Mouse (Mus musculus) left cerebral cortex, adult 2 months (tissue): ENCODE data around the gene Rassf3. TPM values are rescaled to one million over a fixed set of nuclear protein-coding genes. Genes with fewer than 3 reads are reported as not detected.
A peak's percentile ranks its signal among the peaks of the same experiment; 100 is the strongest.

Experiments used
- DNase-seq, 2 experiments: peaks; one replicate each; pipeline ENCODE4 v3.0.0; 2021 to 2022; ENCODE audit warnings: low spot score in 2 of 2, mixed read lengths in 1 of 2; ENCODE audit errors: extremely low spot score in 1 of 2
- H3K27ac ChIP-seq: fragments of 200-600 bp; 2 replicates; pipeline ENCODE4 v1.8.1; 2022
- H3K4me3 ChIP-seq: fragments of 200-600 bp; 2 replicates; pipeline ENCODE4 v1.8.1; 2022
- CTCF ChIP-seq: fragments of 200-600 bp; IDR thresholded peaks from 2 replicates; pipeline ENCODE4 v1.8.1; 2022; ENCODE audit warnings: antibody characterized with exemption, mild to moderate bottlenecking, moderate library complexity
- intact Hi-C: fragments of 180-260 bp; cut with DNase I; formaldehyde crosslinking; loops from one replicate; pipeline ENCODE4 v1.15.1; 2025
- total RNA-seq, 2 experiments: library from RNA; stranded (reverse); gene quantifications; 2 replicates each; pipeline ENCODE4 v1.2.3; 2021

The Rassf3 gene
- total RNA-seq, 2 experiments from 2014 or later, result 39.4 to 40.1 TPM

DNA sequence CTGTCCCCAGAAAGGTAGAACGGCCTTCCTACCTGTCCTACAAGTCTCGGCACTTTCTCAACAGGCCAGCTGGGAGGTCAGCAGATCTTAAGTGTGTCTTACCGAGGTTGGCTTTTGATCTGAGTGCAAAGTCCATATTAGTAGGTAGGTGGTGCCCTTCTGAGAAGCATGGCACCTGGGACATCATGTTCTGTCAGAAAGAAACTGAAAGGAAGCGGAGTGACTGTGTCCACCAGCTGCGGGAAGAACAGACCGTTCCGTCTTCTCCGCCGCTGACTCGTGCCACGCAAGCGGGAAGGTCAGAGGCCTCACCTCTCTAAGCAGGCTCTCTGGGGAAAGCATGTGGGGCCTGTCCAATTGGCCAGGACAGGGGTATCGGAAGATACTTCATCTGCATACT is 91.4 kb downstream of the Rassf3 start:
- no peak for TF ChIP-seq CTCF
- DNase-seq, result no peak
- no peak overlapping the region for H3K27ac ChIP-seq
- no peak overlapping the region for H3K4me3 ChIP-seq
- intact Hi-C loops, result no loop called here

DNA sequence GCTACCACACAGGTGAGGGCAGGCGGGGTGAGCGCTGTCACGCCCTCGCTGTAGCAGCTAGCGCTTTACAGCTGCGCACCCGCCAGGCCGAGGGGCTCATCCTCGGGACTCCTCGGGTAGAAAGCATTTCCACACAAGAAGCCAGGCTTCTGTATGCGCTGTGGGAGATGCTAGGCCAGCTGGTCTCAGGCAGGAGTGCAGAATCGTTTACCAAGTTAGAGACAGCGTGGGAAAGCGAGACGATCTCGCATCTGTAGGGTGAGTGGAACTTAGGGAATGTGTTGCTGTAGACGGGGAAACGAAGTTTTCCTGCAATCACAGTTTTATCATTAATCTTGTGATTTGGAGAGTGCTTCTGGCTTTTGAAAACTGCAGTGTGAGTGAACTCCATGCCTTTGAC is 94.9 kb downstream of the Rassf3 start:
- no peak overlapping the region for H3K27ac ChIP-seq
- DNase-seq, result no peak
- H3K4me3 ChIP-seq, result no peak overlapping the region
- TF ChIP-seq CTCF, result no peak
- intact Hi-C loops, result no loop called here

DNA sequence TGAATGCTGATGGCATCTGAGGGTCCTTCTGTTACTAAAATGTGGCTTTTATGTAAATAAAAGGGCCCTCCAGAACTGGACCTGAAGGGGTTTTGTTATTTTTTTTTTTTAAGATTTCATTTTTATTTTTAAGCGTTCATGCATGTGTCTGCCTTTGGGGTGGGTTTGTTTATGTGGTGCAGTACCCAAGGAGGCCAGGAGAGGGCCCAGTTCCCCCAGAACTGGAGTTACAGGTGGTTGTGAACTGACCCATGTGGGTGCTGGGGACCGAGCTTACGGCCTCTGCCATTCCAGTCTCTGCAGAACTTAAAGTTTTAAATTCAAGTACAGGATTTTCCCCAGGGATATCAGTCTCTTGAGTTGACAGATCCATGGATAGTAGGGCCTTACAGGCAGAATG is 96.8 kb downstream of the Rassf3 start:
- TF ChIP-seq CTCF, result peak; percentile 43
- H3K27ac ChIP-seq, result no peak overlapping the region
- no peak overlapping the region for H3K4me3 ChIP-seq
- intact Hi-C loops, result no loop called here
- no peak for DNase-seq

GRCm38 (mm10) chr10:121376530-121377271 is 99.4 kb downstream of the Rassf3 start:
- Histone ChIP-seq H3K27ac (no peak overlapping the region), H3K4me3 (no peak overlapping the region)
- no peak for DNase-seq
- no peak for TF ChIP-seq CTCF
- intact Hi-C loops, result no loop called here

GRCm38 (mm10) chr10:121375649-121376493 is 100.3 kb downstream of the Rassf3 start:
- Histone ChIP-seq H3K27ac (no peak overlapping the region), H3K4me3 (no peak overlapping the region)
- intact Hi-C loops, result no loop called here
- DNase-seq, result no peak
- no peak for TF ChIP-seq CTCF

- Histone ChIP-seq H3K27ac (no peak overlapping the region), H3K4me3 (no peak overlapping the region)
- no peak for TF ChIP-seq CTCF
- DNase-seq, result no peak
- intact Hi-C loops, result no loop called here
These were observed 101.2 kb downstream of the Rassf3 start for GRCm38 (mm10) chr10:121374693-121375620.

DNA sequence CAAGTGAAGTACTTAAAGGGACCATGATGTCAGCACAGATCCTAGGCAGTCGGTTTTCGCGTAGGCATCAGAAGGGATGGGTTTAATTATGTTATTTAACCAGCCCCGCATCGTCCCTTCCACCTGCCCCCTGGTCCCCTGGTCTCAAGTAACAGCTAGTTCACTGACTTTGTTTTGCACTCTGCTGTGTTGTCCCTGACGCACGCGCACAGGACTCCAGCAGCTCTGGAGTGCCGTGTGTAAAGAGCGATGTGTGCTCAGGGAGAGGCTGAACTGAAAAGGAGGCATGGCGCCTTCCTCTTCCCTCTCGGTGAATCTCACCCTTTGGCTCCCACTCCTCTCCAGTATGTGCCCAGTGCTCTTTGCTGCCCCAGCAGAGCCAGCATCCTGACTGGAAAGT is 102.1 kb downstream of the Rassf3 start:
- DNase-seq, result no peak
- H3K27ac ChIP-seq, result no peak overlapping the region
- no peak for TF ChIP-seq CTCF
- H3K4me3 ChIP-seq, result no peak overlapping the region
- intact Hi-C loops, result no loop called here

GRCm38 (mm10) chr10:121370777-121371176 is 105.4 kb downstream of the Rassf3 start:
- no peak for DNase-seq
- H3K4me3 ChIP-seq, result no peak overlapping the region
- TF ChIP-seq CTCF, result peak; percentile 50
- H3K27ac ChIP-seq, result no peak overlapping the region
- intact Hi-C loops, result no loop called here

DNA sequence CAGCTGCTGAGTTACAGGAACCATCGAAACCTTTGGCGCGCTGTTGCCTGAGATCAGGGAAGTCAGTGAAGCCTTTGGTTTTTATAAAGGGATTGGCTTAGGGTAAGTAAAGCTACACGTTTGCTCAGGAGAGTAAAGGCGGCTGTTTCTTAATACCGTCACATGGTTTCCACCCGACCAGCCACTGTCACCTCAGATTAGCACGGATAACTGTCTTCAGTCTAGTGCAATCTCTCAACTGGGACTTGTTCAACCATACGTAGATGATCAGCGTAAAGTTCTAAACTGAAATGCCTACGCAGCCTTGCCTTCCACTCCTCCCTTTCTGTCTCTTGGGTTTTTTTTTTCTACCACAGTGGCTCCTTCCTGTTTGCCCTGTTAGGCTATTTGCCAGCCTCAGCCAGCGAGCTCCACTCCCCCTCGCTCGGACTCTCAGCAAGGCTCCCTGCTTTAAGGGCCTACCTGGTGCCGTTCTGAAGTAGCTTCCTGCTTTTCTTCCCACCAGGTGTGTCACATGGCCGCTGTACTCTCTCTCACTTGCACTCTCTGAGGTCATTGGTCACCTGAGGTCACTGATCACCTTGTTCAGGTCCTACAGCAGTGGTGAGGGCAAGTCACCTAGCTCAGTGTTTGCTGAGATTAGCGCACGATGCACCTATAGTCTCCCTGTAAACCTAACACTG is 107.2 kb downstream of the Rassf3 start:
- TF ChIP-seq CTCF, result no peak

GRCm38 (mm10) chr10:121367780-121368179 is 108.4 kb downstream of the Rassf3 start:
- no peak for TF ChIP-seq CTCF
- intact Hi-C loops, result no loop called here
- Histone ChIP-seq H3K4me3 (no peak overlapping the region), H3K27ac (no peak overlapping the region)
- DNase-seq, result no peak

More for the DNA sequence above, 107.2 kb downstream of the Rassf3 start:
- Histone ChIP-seq H3K4me3 (no peak overlapping the region), H3K27ac (no peak overlapping the region)
- intact Hi-C loops, result no loop called here
- no peak for DNase-seq

GRCm38 (mm10) chr10:121367271-121367670 is 108.9 kb downstream of the Rassf3 start:
- Histone ChIP-seq H3K4me3 (no peak overlapping the region), H3K27ac (no peak overlapping the region)
- intact Hi-C loops, result no loop called here
- DNase-seq, result no peak
- no peak for TF ChIP-seq CTCF
